Mouse (Mus musculus) forelimb bud, embryonic 11.5 days (tissue): ENCODE results near the gene 9230102O04Rik.

Experiments used
- DNase-seq: peaks from one replicate; pipeline ENCODE4 v3.0.0-alpha.2; 2012; ENCODE audit warnings: low read depth, low spot score

Gene 9230102O04Rik

GRCm38 (mm10) chr2:9871798-9872197 lies 17.5 kb downstream of the 9230102O04Rik start:
- DNase-seq, result no peak

- no peak for DNase-seq
Observed at GRCm38 (mm10) chr2:9871141-9871716, 18.1 kb downstream of the 9230102O04Rik start.

GRCm38 (mm10) chr2:9867092-9867825 lies 22.1 kb downstream of the 9230102O04Rik start:
- DNase-seq, result no peak

GRCm38 (mm10) chr2:9860698-9861097 lies 28.6 kb downstream of the 9230102O04Rik start:
- DNase-seq, result no peak

- no peak for DNase-seq
Observed at GRCm38 (mm10) chr2:9855861-9856260, 33.5 kb downstream of the 9230102O04Rik start.

GRCm38 (mm10) chr2:9852851-9853576 lies 36.3 kb downstream of the 9230102O04Rik start:
- no peak for DNase-seq

GRCm38 (mm10) chr2:9835195-9835594 lies 54.1 kb downstream of the 9230102O04Rik start:
- no peak for DNase-seq

GRCm38 (mm10) chr2:9833712-9834111 lies 55.6 kb downstream of the 9230102O04Rik start:
- no peak for DNase-seq
